Mouse (Mus musculus) urinary bladder, adult 2 months (tissue): ENCODE measurements around the gene Tuft1. TPM values are rescaled to one million over a fixed set of nuclear protein-coding genes. Genes with fewer than 3 reads are reported as not detected.

Experiments
- DNase-seq: peaks from one replicate; pipeline ENCODE4 v3.0.0; 2022; ENCODE audit warnings: low spot score
- polyA plus RNA-seq: library from polyadenylated mRNA; depleted of rRNA; stranded (reverse); fragments of >200 nt; gene quantifications from 2 replicates; pipeline ENCODE4 v1.2.3, GENCODE M21; 2012; rRNA removed

Gene Tuft1
- polyA plus RNA-seq, 1 experiment: 18.9 TPM

GRCm38 (mm10) chr3:94595871-94596287 lies 62.8 kb downstream of the Tuft1 start:
- DNase-seq: no peak

GRCm38 (mm10) chr3:94591066-94591465 lies 67.6 kb downstream of the Tuft1 start:
- DNase-seq: no peak

GRCm38 (mm10) chr3:94587962-94588361 lies 70.7 kb downstream of the Tuft1 start:
- no peak for DNase-seq

GRCm38 (mm10) chr3:94582944-94583343 lies 75.7 kb downstream of the Tuft1 start:
- no peak for DNase-seq

- peak; percentile 83 for DNase-seq
Observed at GRCm38 (mm10) chr3:94582456-94582891, 76.2 kb downstream of the Tuft1 start, which contains the start of gene Snx27. Gene Snx27 (minus strand): TSS chr3:94582716.

- DNase-seq: no peak
Observed at GRCm38 (mm10) chr3:94581793-94582455, 76.7 kb downstream of the Tuft1 start.

GRCm38 (mm10) chr3:94581138-94581780 lies 77.4 kb downstream of the Tuft1 start:
- DNase-seq: no peak

- DNase-seq: no peak
Observed at GRCm38 (mm10) chr3:94574506-94574905, 84.2 kb downstream of the Tuft1 start.

- DNase-seq: no peak
Observed at GRCm38 (mm10) chr3:94567242-94567641, 91.4 kb downstream of the Tuft1 start.

GRCm38 (mm10) chr3:94565557-94565956 lies 93.1 kb downstream of the Tuft1 start:
- no peak for DNase-seq

GRCm38 (mm10) chr3:94565127-94565526 lies 93.5 kb downstream of the Tuft1 start:
- DNase-seq: no peak

- DNase-seq: no peak
Observed at GRCm38 (mm10) chr3:94564356-94565010, 94.2 kb downstream of the Tuft1 start.

- no peak for DNase-seq
Observed at GRCm38 (mm10) chr3:94563163-94563562, 95.5 kb downstream of the Tuft1 start.

Other genes starting within 250 kb of the Tuft1 start
- gene Tdrkh, start 245.6 kb downstream of the Tuft1 start, polyA plus RNA-seq: 2.2 and 2.3 TPM in 2 replicates
- 70.7 and 81.1 TPM in 2 replicates for gene Mrpl9, start 215.6 kb downstream of the Tuft1 start, polyA plus RNA-seq
- 0.29 and 0.43 TPM in 2 replicates for gene Oaz3, start 215.0 kb downstream of the Tuft1 start, polyA plus RNA-seq
- 0.83 and 1.1 TPM in 2 replicates for gene Celf3, start 180.6 kb downstream of the Tuft1 start, polyA plus RNA-seq
- gene Riiad1, start 178.5 kb downstream of the Tuft1 start, polyA plus RNA-seq: 1.2 and 2.4 TPM in 2 replicates
- 20.6 and 22.3 TPM in 2 replicates for gene Snx27, start 76.2 kb downstream of the Tuft1 start, polyA plus RNA-seq
- not detected in 2 replicates for gene Gm10972, start 15.8 kb downstream of the Tuft1 start, polyA plus RNA-seq
- 5.1 and 5.9 TPM in 2 replicates for gene Selenbp2, start 34.7 kb upstream of the Tuft1 start, polyA plus RNA-seq
- 19.1 and 21.6 TPM in 2 replicates for gene Cgn, start 127.6 kb upstream of the Tuft1 start, polyA plus RNA-seq
- gene Pogz, start 178.7 kb upstream of the Tuft1 start, polyA plus RNA-seq: 19.3 and 21.1 TPM in 2 replicates
- gene Psmb4, start 228.1 kb upstream of the Tuft1 start, polyA plus RNA-seq: 242 and 281 TPM in 2 replicates